Mouse (Mus musculus): ENCODE measurements around the gene Dkc1.
A peak's percentile ranks its signal among the peaks of the same experiment; 100 is the strongest.

The Dkc1 gene

GRCm38 (mm10) chrX:75095369-75096162 lies at the start of gene Dkc1:
Dkc1 (plus strand) TSS chrX:75095854.
- peak; percentile 100 for DNase-seq

- DNase-seq = no peak
Observed at GRCm38 (mm10) chrX:75045931-75046330, 49.7 kb upstream of the Dkc1 start.

GRCm38 (mm10) chrX:75046921-75047635 lies 48.6 kb upstream of the Dkc1 start:
- DNase-seq = peak; percentile 96

DNA sequence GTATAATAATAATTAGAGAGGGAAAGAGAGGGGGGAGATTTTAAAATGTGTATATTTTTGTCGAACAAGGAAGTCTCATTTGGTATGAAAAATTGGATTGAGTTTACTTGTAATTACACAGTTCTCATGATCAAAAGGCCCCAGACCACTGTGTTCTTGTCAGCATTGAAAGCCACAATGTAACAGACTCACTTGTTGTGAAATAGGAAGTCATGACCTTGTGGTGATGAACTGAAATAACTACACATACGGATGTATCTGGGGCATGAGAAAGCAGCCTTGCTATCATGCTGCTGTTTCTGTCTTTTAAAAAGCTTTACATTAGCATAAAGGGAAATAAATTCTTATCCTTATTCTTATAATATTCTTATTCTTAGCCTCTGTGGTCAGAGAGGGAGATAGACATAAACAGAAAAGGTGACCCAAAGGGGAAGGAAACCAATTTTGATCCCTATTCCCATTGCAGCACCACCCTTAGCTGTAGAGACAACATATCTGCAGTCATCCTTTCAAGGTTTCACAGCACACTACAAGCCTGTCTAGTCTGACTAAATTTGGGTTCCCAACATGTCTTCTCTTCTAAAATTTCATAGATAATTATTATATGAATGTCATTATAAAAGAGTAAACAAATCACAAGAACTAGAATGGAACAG lies 39.4 kb upstream of the Dkc1 start:
- no peak for DNase-seq

- no peak for DNase-seq
Observed at GRCm38 (mm10) chrX:75082351-75082750, 13.3 kb upstream of the Dkc1 start.

- DNase-seq = no peak
Observed at GRCm38 (mm10) chrX:75083982-75084773, 11.5 kb upstream of the Dkc1 start.

DNA sequence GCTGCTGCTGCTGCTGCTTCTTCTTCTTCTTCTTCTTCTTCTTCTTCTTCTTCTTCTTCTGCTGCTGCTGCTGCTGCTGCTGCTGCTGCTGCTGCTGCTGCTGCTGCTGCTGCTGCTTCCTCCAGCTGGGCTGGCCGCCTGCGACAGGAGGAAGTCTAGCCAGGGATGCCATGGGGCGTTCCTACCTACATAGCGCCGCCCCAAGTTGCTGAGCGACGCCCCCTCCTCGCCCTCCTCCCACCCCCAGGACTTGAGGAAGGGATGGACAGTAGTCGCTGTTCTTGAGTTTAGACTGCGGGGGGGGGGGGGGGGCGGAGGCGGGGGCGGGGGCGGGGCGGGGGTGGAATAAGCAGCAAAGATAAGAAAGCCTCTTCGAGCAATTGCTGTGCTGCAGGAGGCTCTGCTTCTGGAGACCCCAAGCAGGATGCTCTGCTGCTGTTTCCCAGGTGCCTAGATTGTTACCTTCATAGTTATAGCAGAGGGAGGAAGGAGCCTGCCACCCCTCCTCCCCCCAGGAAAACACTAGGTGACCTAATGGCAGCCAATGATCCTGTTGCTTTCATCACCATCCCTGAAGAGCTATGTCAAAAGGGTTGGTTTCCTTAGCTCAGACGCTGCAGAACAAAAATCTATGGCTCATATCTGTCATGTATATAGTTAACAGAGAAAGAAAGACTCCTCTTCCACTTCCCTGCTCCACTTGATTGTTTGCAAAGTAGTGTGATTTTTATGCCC lies 10.7 kb upstream of the Dkc1 start, which contains the start of gene Gab3:
Gene Gab3 (minus strand): TSS at position 685 of the 735 bp plus-strand sequence.
- peak; percentile 98 for DNase-seq

GRCm38 (mm10) chrX:75085654-75086053 lies 10.0 kb upstream of the Dkc1 start:
- no peak for DNase-seq

DNA sequence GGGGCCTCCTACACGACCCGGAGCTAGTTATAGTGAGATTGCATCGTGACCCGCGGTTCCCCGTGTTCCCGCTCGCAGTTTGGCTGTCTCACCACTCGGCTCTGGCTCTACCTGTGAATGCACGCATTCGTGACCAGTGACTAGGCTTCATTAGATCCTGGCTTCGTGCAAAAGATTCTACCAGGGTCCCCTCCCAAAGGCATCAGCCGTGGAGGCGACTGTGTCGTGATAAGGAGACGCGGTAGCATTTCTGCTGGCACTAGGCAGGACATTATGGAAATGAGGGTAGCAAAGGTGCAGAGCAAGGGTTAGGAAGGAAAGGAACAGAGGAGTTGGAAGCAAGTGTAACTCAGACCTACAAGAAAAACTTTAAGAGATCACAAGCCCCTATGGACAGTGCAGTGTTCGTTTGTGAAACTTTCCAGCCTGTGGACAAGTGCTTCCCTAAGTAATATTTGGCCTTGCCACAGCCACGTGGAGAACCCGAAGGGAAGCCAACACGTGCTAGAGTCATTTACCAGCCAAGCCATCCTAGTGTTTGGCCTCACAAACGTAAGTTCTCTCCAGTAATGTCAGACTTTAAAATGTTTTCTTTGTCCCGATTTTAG lies 613 bp downstream of the Dkc1 start:
- DNase-seq = no peak

GRCm38 (mm10) chrX:75098799-75099198 lies 3.1 kb downstream of the Dkc1 start:
- DNase-seq = no peak

- DNase-seq = no peak
Observed at GRCm38 (mm10) chrX:75102293-75102692, 6.6 kb downstream of the Dkc1 start.

DNA sequence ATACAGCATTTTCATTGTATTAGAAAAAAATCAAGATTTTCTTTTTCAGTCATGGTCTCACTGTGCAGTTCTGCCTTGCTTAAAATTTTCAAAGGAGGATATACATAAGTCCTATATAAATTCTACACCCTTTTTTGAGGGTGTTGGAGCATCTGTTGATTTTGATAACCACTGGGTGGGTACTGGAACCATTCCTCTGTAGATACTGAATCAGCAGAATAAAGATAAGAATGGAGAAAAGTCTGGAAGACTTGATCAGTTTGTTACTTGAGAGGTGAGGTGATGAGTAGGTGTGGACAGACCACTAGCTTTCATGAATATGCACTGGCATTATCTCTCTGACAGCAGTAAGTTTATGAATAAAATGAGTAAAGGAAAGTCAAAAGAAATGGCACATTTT lies 19.9 kb downstream of the Dkc1 start:
- DNase-seq = no peak

- no peak for DNase-seq
Observed at GRCm38 (mm10) chrX:75125606-75126005, 30.0 kb downstream of the Dkc1 start.

DNA sequence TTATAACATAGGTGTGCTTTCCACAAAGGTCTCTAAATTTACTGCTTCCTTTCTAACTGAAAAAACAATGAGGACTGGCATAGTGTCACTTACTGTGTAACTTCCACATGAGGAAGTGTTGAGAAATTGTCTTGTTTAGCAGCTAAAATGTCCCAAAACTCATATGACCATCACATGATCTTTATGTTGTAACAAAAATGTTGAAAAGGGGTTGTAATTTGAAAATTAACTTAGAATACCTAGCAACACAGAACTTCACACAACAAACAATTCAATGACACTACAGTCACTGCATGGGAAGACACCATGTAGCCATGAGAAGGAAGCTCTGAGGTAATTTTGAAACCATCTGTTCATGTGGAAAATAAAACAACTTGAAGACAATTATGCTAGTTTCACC lies 31.2 kb downstream of the Dkc1 start:
- DNase-seq = no peak

- peak; percentile 94 for DNase-seq
Observed at GRCm38 (mm10) chrX:75128333-75128980, 32.8 kb downstream of the Dkc1 start.

DNA sequence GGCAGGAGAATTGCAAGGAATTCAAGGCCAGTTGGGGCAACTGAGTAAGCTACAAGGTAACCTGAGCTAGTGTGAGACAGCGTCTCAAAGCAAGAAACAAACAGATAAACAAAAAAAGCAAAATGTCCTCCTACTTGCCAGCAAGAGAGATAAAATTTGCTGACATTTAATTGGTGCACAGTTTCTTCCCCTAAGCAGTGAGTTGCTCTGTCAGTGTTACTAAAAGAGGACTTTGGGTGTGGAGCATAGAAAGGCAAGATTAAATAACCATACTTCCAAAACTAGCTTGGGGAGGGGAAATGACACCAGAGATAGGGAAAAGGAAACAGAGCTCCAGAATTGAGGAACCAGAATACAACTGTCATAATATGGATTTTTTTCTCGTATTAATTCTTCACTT lies 33.8 kb downstream of the Dkc1 start:
- peak; percentile 71 for DNase-seq

- peak; percentile 99 for DNase-seq
Observed at GRCm38 (mm10) chrX:75130467-75131160, 35.0 kb downstream of the Dkc1 start, which contains the start of gene Mpp1. Mpp1 (minus strand) TSS chrX:75131016.

DNA sequence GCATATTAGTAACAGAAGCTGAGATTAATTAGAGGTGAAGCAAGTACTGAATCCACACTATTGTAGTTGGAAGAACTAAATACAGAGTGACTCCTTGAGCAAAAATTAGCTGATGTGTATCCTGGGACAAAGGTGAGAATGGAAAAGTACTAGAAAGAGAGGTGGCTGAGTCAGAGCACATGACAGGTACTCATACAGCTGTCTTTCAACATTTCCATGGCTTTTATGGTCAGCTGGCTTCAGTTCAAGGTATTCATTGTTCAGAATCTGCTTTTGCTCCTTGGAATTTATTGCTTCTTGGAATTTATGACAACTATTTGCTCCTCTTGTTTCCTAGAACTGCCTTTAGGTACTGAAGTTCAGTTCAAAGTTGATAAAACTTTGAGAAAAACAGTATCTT lies 41.3 kb downstream of the Dkc1 start:
- DNase-seq = no peak

- DNase-seq = no peak
Observed at GRCm38 (mm10) chrX:75137729-75138128, 42.1 kb downstream of the Dkc1 start.

GRCm38 (mm10) chrX:75138182-75138581 lies 42.5 kb downstream of the Dkc1 start:
- DNase-seq = no peak
